Mouse (Mus musculus) left cerebral cortex, adult 9 months (tissue): ENCODE results near the gene Fam92b.
A peak's percentile ranks its signal among the peaks of the same experiment; 100 is the strongest.

Source experiments
- DNase-seq, 2 experiments: peaks; one replicate each; pipeline ENCODE4 v3.0.0; 2022; ENCODE audit warnings: low spot score in 2 of 2

Fam92b gene

DNA sequence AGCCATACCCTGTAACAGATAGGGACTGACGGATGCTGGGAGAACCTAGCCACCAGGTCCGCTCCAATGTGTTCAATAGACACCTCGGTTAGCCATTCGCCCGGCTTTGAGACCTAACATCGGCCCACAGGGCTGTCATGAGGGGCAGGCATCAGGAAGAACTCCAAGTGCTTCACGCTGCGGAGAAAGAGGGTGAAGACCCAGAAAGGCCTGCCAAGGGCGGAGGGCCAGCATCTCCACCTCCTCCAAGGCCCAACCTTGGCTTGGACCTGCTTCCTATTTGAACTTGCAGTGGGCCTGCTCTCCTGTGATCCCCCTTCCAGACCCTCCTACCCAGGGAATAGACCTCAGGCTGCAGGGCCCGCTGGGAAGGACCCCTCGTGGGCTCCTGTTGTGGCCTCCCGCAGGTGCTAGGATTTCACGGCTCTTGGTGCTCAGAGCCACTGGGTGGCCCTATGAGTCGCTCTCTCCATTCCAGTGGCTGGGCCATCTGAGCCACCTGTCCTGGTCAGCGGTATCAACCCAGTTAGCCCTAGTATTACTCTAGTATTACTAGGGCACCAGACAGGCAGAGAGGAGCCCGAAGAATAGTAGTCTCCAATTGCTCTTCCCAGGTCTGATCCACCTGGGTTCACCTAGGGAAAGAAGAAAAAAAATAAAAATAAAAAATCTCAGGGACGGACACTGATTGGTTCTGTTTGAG lies 13.0 kb upstream of the Fam92b start:
- no peak for DNase-seq

DNA sequence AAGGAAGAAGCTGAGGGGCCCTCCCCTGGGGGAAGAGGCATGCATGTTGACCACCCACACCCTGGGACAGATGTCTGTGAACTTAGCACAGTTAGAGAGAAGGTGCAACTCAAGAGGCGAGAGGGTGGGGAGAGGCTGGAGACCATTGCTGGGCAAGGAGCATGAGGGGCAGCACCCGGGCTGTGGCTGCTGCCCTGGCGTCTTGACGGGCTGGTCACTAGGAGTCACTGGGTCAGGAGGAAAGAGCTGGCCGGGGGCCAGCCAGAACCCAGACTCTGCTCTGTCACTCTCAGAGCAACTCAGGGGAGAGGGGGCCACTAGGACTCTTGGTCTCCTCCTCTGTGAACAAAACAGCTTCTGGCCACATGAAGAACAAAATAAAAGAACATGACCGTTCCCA lies 12.2 kb upstream of the Fam92b start:
- no peak for DNase-seq

DNA sequence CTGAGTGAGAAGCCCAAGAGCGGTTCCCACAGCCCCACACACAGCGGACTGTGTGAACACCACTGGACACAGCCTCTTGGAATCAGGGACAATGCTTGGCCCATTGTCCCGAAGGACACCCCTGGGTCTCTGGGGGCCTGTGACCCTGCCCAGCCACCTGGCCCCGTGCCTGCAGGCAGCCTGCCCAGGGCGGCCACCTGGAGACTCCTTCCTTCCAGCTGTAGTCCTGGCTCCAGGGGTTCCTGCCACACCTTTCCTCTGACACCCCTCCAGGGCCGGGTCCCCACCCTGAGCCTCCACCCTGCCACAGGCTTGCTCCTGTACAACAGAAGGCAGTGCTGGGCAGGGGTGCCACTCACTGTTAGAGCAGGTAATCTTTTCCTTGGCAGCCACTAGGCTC lies 11.2 kb upstream of the Fam92b start:
- no peak for DNase-seq

DNA sequence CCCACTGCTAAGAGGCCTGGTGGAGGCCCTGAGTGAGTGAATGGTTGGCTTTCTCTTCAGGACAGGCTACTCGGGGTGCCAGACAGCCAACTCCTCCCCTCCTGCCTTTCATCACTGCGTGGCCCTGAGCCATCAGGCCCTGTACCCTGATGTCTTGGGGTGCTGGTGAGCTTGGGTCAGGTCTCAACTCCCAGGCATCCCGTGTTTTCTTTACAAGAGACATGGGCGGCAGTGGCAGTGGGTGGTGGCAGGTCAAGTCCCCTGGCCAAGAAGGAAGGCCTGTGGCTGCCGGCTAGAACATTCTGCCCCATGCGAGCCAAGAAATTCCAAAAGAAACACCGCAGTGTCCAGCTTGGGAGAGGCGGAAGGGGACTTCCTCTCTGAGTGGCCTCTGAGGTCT lies 9.2 kb upstream of the Fam92b start:
- peak in 1 of 2 experiments; percentile 40 for DNase-seq

DNA sequence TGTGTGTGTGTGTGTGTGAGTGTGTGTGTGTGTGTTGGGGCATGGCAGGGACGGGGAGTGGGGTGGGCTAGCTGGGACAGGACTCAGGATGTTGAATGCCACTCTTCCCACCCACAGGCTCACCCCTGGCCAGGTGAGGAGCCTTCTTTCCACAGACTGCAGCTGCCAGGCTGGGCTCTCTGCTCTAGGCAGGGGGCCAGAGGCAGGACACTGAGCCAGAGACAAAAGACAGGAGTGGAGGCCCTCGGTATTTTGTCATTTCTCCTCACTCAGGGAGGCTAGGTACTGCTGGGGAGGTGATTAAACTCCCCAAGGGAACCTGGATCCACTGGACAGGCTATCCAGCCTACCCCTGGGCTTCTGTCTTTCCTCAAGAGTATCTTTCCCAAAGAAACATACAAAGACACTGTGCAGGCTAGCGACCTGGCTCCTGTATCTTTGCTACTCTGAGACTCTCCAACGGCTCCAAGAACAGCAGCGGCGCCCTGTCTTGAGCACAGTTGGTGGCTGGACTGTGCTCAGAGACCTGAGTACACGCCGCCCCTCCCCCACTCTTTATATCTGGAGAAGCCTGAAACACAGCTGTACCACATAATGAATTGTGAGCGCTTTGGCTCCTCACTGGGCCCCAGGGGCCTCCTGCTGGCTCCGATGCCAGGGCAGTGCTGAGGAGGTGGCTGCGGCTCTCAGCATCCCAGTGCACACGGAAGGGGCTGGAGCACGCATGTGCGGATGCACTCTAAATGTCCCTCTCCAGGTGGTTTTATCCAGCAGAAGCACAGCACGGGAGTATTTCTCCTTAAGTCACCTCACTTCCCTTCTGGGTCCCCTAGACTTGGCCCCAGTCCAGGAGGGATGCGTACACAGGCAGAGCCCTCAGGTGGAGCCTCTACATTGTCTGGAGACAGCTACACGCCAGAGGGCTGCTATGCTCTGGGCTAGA lies 7.9 kb upstream of the Fam92b start:
- no peak for DNase-seq

DNA sequence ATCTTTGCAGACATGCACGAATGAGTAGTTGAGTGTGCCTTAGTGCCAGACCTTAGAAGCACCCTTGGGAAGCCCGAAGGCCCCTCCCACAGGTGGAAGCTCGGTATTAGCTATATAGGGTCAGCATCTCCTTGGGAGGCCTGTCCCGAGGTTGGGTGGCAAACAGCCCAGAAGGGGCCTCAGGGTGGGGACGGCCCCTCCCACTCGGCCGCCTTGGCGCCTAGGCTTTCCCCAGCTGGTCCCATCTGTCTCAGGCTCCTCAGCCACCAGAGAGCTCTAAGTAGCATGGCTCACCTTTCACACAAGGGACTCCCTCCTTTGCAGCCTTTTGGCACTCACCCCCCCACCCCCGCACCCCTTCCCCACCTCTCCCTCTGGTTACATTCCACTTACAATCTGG lies 7.1 kb upstream of the Fam92b start:
- DNase-seq: no peak

DNA sequence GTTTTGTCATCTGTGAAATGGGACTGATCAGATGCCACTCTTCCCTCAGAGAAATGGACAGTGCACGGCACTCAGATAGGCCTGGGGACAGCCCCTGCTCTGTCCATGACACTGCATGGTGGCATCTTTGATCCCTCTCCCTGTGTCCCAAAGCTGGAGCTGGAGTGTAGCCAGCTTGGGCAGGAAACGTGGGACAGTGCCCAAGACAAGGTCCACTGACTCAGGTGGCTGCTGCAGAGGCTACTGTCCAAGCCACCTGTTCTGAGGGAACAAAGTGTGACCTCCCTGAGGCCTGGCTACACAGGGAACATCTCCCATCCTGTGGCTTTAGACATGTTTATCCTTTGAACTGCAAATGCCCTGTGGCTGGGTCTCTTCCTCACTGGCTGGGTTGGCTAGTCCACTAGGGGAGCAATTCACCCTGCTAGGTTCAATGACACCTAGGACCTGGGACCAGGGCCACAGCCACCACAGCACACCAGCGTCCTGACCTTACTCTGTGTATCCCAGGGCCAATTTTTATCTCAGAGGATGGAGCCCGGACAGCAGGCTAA lies 4.7 kb upstream of the Fam92b start:
- no peak for DNase-seq

DNA sequence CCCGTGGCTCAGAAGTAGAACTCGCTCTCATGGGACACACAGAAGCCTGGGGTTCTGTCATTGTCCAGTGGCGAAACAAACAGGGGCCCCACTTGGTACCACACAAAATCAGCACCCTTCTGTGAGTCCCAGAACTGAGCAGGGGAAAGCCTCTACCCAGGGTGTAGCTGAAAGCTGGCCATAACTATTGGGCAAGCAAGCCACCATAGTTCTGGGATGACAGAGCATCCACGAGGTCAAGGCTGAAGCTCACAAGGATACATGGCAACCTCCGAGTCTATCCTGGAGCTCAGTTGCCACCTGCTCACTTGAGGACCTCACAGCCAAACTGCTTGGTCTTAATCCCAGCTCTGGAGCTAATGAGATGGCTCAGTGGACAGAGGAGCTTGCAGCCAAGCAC lies 4.0 kb upstream of the Fam92b start:
- no peak for DNase-seq

DNA sequence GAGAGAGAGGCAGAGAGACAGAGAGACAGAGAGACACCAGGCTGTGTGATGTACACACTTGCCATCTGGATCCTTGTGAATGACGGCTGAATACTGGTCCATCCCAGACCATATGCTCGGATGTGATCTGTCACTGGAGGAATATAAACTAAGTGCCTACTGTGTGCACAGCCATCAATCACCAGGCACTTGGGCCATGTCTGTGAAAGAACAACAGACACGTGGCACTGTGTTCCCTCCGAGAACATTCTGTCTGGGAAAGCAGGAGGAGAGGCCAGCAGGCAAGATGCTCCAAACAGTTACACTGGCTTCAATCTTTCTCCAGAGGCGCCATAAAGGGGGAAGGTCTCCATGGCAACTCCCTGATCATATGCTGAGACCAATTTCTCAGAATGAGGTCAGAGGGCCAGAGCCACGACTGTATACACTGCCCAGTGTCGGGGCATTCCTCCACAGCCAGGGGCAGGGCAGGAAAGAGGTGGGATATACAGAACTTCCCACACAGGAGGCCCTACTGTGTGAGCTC lies 3.2 kb upstream of the Fam92b start:
- DNase-seq: no peak

DNA sequence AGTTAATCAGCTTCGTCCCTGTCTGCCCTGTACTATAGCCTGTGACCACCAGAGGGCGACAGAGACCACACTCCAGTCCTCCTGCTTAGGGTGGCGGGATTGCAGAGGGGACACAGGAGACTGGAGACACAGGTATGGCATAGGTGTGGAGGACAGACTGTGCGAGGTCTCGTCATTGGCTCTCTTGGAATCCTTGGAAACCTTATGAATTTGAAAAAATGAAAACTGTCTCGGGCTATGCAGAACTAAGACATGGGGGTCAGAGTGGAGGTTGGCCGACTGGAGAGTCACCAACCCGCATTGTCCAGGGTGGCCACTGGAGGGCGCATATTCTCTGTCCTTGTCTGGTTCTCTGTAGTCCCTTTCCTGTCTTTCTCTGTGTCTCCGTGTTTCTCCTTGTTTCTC lies 1.8 kb upstream of the Fam92b start:
- peak; percentile 51 to 91 for DNase-seq

DNA sequence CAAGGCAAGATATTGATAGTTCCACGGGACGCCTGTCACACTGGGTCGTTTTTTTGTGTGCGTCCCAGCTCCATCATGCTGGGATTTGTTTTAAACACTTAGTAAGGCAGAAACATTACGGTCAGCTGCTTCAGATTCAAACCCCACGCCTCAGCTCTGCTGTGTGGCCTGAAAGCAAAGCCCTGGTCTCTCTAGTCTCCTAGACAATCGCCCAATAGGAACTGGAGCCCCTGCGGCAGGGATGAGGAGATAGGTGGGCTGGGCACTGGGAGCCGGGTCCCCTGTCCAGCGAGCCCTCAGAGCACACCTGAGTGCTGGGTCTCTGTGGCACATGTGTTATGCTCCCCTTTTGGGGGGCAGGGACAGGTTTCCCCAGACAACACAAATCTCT lies 853 bp upstream of the Fam92b start:
- DNase-seq: no peak

DNA sequence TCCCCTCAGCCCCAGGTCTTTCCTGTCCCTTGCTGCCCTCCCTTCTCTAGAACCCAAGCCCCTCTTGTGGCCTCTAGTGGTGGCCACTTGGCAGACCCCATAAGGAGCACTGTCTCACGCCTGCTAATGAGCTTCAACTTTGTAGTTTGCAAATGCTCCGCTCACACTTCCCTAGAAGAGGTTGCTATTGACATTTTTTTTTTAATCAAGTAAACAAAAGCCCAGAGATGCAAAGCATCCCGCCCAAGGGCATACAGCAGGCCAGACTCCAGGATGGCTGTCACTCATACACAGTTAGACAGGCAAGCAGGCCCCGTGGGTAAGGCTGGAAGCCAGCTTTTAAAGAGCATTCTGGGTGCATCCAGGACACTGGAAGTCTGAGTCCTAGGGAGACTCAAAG lies 661 bp downstream of the Fam92b start:
- DNase-seq: no peak

DNA sequence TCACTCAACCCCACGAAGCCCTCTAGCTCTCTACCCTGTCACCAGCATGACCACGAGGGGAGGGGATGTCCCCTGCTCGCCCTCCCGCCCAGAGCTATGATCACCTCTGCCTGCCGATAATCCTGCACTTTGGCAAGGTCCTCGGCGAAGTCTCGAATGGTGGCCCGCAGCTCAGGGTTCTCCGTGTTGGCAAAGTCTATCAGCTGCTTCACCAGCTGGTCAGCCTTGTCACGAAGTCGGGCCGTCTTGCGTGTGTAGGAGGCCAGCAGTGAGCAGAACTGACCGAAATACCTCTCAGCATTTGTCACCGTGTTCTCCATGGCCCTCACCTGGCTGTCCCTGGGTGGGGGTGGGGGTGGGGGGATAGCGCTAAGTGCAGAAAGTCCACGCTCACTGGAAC lies 2.7 kb downstream of the Fam92b start:
- no peak for DNase-seq

DNA sequence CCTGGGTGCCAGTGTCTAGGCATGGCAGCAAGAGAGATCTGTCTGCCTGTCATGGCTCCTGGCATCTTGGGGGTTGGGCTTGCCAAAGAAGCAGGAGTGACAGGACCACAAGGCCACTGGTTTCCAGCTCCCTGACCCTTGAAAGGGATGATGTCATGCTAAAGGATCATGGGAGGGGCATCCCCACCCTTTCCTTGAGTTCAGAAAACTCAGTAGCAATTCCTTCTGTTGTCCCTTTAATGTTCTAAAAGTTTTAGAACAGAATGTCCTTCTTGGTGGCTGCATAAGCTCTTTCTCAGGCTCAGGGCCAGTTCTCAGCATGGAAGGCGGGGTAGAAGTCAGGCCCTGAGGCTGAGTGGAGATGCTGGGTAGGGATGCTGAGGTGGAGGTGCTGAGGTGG lies 4.1 kb downstream of the Fam92b start:
- DNase-seq: no peak

DNA sequence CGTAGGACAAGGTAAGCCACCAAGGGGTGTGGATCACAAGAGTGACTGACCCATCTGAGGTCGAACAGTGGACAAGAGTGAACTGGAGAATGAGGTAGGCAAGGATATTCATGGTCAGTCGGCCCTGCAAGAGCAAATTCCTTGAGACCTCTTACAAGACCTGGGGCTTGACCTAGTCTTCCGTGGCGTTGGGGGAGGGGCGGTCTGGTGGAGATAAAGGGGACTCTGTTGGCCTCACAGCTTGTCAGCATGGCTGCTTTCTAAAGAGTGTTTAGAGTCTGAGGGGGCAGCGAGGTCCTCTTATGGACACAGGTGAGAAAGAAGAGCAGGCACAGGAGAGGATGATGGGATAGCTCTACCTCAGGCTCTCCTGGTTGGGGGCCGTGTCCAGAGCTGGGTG lies 8.1 kb downstream of the Fam92b start:
- DNase-seq: no peak

DNA sequence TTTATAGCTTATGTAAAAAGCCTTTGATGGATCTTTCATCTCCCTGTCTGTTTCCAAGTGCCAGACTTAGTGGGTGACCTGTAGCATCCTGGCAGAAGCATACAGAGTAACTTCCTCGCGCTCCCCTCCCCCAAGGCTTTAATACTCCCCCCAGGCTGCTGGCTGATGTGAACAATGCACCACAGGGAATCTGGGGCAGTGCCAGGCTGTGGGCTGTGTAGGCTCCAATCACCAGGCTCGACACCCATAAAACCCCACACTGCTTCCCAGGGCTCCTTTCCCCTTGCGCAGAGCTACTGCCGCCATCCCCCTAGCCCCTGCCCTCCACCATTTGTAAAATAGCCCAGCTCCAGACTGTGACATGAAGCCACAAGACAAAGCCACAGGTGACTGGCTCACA lies 9.4 kb downstream of the Fam92b start:
- peak in 1 of 2 experiments; percentile 59 for DNase-seq

DNA sequence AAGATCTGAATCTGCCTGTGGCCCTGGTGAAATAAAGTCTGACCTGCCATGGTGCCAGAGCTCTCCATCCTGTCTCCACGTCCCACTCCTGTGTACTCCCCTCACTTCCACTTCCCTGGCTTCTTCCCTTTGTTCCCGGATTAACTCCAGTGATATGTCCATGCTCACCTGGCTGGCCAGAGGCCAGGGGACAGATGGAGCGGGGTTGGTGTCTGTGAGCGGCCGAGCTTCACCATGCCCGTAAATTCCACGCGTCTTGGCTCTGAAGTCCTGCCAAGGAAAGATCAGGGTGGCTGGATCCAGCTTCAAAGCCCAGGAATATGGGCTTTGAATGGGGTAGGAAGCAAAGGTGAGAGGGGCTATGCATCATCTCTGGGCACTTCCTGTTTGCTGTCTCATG lies 10.1 kb downstream of the Fam92b start:
- no peak for DNase-seq

DNA sequence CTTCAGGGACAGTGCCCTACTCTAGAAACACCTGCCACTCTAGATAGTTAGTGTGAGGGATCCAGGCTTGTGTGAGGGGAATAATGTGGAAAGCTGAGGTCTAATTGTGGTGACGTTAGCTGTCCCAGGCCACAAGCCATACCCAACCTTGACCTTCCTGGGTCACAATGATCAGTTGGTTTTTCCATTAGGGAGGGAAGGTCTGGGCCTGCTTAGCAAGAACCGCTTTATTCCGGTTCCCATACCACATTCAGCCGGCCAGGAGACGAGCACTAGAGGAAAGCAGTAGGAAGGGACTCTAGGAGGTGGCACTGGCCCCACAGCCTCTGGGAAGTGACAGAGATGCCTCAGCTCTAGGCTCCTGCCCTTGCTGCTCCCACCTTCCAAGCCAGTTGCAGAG lies 13.2 kb downstream of the Fam92b start:
- no peak for DNase-seq

DNA sequence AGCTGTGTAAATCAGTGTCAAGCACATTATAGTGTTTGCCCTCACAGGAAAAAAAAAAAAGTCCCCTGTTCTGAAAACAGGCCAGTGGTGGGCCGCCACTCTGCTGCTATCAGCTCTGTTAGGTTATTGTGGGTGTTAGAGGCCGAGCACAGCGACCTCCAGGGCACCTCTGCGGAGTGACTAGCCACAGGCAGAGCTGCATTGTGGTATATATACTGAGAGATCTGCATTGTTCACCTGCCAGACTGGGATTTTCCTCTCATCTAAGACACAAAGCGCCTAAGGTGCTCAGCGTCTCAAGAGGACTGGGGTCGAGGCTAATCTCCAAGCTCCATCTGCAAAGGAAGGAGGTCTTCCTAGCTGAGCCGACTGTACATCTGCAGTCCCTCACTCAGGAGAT lies 13.9 kb downstream of the Fam92b start:
- no peak for DNase-seq

DNA sequence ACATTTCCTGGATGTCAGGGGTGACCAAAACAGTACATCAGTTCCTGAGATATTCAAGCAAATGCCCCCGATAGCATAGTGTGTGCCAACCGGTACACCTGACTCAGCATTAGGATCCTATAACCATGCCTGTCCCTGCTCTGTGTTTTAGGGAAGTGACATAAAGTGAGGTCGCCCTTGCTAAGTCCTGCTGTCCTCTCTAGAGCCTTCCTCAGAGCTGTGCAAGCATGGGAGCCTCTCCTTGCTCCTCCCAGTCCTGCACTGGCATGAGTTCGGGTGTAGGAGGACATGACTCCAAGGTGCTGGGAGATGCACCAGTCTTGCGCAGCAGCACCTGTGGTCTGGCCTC lies 14.9 kb downstream of the Fam92b start:
- no peak for DNase-seq

DNA sequence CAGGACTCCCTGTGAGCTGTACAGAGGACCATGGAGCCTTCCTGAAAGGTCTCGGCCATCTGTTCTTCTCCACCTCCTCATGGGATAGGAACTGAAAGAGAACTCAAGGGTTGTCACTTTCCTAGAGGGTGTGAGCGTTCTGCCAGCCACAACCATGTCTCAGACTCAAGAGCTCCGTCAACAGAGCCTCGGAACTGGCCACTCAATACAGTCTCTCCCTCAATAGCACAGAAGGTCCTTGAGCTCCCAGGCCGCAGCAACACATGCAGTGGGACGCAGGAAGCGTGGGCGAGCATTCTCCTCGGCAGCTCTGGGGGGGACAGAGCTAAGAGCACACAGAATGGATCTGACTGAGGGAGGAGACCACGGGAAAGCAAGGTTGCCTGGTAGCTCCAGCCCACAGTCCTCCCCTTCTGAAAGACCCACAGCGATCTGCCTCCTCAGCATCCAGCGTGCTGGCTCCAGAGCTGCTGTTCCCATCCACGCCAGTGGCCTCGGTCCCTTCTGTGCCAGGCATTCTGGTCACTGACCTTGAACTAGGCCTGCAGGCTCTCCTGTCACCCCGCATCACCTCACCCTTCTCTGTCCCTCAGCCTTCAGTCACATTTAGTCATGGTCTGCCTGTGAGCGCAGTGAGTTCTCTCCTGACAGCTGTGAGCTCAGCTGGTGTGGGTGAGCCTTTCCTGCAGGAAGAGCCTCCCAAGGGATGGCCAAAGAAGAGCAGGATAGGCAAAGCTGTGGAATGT lies 15.4 kb downstream of the Fam92b start:
- no peak for DNase-seq

DNA sequence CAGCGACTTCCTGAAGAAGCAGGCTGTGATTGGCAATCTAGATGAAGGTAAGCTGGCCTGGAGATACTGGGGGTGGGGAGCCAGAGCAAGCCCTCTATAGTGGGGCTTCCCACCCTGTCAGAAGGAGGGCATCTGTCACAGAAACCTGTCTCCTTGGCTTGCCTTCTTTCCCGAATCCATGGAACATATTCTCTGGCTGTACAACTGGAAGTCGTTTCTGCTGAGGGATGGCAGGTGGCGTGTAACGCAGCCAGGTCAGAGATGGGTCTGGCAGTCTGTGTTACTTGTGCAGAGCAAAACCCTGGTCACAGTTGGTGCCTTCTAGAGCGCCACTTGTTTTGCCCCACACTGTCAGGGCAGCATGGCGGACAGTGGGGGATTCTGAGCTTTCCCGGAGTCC lies 16.9 kb downstream of the Fam92b start:
- no peak for DNase-seq
